Mouse (Mus musculus): ENCODE data around the gene Ext2.

The Ext2 gene

DNA sequence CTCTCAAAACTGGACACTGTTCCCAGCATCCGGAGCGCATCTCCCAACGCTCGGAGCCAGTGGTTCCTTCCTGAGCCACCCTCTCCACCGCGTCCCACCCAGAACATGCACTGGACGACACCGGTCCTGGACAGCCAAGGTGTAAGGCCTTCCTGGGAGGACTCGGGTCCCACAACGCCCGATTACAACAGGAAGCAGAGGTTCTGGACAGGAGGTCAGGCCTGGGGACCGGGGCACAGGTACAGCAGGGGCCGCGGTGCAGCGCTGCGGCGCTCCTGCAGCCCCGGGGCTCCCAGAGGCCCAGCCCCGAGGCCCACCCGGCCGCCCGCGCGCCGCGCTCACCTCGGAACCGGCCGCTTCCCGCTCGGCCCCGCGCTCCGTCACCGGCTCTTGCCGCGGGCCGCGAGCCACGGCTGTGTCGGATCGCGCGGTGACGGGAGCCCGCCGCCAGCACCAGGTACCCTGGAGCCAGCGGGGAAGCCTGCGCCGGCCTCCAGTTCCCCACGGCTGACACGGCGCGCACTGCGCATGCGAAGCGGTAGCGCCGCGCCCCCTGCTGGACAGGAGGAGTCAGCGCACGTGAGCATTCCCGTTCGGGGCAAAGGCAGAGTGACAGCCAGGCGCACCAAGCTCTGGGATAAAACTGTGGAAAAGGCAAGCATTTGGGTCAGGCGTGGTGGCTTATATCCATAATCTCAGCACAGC, at the start of gene Ext2:
Ext2 (minus strand) TSS at position 524 of the 705 bp plus-strand sequence.
- DNase-seq (ENCODE audit: extremely low spot score, low read depth, low spot score): peak; percentile 62

DNA sequence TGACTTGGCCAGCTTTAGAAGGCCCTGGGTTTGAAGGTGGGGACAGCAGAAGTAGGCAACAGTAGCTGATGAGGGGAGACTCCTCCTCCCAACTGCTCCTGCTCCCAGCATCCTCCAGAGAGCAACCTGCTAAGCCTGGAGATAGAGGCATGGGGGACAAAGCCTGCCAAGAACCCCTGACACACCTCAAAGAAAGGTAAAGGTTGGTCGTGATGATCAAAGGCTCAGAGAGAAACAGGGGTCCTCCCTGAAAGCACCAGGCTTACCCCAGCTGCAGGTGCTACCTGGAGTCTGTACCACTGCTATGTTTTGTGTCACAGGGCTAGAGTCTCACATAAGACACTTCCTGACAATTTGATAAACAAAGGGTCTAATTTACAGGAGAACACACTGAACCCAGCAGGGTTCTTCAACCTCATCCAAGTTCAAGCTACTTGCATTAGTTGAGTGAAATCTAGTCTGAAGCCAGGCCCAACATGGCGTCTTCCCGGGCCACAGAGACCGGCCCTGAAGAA, 49.1 kb upstream of the Ext2 start:
- DNase-seq (ENCODE audit: extremely low spot score, low read depth, low spot score): no peak

DNA sequence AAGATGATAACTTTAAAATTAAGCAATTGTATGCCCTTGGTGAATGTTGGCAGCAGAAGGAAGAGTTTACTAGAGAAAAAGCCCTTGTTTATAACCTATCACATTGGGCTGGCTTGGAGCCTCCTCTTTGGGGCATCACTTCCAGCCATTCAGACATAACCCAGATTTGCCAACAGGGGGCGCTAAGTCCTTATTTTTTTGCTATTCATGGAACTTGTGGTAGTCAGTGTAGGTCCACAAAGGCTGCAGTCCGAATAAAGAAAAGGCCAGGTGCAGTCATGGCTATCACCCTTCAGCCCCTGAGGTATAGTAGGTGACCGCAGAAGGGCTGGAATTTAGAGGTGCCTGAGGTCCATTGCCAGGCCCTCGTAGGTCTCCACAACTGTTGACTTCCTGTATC, 48.5 kb upstream of the Ext2 start:
- peak; percentile 52 for DNase-seq (ENCODE audit: extremely low spot score, low read depth, low spot score)

DNA sequence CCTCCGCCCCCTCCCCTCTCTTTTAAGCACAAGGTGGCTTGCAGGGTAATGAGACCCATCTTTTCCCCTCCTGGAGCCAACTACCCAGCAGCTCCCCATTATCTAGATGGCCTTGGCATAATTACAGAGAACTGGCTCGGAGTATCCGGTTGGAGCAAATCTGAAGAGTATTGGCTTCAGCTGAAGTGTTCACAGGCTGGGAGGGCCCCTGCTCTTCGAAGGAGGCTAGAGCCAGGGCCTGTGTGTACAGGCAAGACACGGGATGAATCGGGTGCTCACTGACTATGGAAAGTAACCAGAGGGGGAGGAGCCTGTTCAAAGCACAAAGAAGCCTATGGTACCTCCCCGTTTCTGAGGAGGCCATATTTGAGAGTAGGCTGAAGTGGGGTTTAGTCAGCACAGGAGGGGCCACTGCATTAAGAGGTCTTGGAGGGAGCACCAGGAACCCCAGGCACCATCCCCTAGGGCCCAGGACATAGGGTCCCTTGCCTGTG, 46.8 kb upstream of the Ext2 start, which contains the start of gene Accsl:
Accsl (minus strand) TSS at position 51 of the 494 bp plus-strand sequence.
- DNase-seq (ENCODE audit: extremely low spot score, low read depth, low spot score): no peak

DNA sequence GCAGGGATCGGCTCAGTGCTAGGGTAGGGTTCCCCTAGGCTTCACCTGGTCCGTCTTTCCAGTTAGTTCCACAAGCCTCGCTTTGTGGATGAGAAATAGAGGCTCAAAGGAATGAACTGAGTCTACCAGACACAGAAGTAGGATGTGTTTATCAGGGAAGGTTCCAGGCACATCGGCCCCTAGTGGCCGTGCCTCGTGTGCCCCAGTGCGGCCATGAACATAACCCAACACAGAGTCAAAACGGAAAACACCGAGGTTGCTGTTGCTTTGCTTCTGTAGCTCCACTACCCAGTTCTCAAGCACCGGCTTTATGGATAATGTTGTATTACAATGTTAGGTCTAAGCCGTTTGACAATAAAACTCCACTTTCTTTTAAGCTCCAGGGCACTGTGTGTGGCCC, 46.2 kb upstream of the Ext2 start:
- no peak for DNase-seq (ENCODE audit: extremely low spot score, low read depth, low spot score)

DNA sequence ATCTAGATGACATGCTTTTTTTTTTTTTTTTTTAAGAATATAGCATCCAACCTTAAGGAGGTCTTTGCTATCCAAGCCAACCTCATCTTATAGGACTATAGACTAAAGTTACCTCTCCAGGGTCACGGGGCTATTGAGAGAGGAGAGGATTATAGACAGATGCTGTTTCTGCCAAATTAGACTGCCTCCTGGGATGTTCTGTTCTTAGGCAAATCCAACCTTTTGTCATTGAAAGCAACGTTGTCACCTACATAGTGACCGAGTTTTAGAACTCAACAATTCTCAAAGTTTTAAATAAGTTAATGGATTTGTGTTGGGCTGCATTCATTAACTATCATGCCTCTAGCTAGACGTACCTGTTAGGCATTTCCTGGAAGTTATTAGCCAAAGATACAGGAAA, 40.9 kb upstream of the Ext2 start:
- DNase-seq (ENCODE audit: extremely low spot score, low read depth, low spot score): no peak

DNA sequence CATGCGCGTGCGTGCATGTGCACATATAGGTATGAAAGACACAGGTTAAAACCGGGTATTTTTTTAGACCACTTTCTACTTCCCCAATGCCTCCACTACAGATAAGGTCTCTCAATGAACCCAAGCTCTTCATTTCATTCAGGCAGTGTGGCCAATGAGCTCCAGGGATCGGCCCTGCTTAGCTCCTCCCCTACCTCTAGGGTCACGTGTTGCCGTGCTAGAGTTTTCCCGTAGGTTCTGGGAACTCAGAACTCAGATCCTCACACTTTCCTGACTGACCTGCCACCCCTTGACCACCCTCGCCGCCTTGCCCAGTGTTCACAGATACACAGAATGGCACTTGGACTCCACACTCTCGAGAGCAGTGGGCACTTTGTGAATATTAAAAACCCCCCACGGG, 36.5 kb upstream of the Ext2 start:
- no peak for DNase-seq (ENCODE audit: extremely low spot score, low read depth, low spot score)

DNA sequence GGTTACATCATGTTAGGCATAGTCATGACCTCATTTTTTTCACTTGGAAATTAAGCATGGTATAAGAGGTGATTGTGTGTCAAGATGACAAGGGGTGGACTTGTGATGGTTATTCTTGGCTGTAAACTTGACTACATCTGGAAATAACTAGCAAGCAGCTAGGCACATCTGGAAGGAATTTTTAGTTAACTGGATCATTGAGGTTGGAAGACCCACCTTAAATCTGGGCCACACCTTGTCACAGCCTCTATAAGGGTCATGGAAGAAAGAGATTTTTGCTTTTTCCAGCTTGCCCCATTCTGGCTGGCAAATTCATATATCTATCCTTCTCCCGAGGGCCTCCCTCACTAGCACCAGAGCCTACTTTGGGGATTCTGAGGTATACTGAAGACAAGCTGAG, 28.9 kb upstream of the Ext2 start:
- peak; percentile 47 for DNase-seq (ENCODE audit: extremely low spot score, low read depth, low spot score)

DNA sequence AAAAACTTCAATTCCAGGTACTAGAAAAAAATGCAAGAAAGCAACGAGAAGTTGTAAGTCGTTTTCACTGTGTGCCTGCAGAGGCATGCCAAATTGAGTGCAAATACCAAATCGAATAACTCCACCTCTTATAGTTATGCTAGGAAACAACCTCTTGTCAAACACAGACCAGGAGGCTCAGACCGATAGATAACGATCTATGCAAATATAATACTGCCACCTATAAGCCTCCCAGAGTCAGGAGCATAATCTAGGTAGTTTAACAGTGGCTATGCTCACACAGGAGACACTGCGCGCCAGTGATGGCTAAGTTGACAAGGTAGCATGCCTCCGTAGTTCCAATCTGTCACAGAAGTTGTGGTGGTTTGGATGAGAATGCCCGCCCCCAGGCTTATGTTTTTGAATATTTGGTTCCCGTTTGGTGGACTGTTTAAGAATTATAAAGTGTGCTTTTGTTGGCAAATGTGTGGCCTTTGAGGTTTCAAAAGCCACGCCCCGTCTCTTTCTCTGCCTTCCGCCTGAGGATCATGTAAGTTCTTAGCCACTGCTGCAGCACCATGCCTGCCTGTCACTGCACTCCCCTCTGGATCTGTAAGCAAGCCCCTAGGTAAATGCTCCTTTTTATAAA, 28.1 kb upstream of the Ext2 start:
- DNase-seq (ENCODE audit: extremely low spot score, low read depth, low spot score): no peak

DNA sequence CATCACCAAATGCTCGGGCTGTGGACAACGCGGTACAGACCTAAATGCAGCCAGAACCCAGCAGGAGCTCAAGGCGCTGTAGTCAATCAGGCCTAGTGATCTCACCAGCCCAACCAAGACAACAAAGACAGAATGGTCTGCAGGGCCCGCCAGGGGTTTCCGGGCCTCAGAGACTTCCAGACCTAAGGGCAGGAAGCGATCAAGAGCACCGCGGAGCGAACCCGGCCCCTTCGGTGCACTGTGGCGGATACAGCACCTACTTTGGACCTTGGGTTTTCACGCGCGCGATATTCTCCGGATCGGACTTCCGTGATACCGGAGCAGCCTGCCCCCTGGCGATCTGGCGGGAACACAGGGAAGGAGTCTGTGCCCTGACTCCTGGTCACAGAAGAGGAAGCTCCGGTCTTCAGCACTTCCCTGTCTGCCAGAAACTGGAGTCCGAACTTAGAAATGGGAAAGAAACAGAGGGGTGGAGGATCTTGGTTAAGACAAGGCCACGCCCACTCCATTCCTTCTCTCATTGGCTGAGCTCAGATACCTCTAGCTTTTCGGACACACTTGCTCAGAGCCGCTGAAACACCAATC, 27.2 kb upstream of the Ext2 start, which contains the start of gene Accs:
Accs (minus strand) TSS at position 439 of the 585 bp plus-strand sequence.
- DNase-seq (ENCODE audit: extremely low spot score, low read depth, low spot score): peak; percentile 63

DNA sequence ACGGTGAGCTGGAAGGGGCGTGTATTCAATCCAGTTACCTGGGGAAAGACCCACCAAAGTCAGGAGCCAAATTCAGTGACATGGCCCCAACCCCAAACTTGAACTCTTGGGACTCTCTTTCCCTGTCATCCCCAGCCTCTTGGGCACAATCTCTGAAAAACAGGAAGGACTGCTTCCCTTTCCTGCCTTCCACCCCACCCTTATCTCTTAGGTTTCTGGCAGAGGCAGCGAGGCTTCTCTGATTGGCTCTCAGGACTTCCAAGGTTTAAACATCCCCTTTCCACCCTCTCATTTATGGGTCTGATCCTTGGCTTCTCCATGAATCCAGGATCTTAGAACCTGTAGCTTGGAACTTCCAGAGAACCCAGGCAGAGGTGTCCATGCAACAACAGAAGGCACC, 19.0 kb upstream of the Ext2 start:
- DNase-seq (ENCODE audit: extremely low spot score, low read depth, low spot score): no peak

DNA sequence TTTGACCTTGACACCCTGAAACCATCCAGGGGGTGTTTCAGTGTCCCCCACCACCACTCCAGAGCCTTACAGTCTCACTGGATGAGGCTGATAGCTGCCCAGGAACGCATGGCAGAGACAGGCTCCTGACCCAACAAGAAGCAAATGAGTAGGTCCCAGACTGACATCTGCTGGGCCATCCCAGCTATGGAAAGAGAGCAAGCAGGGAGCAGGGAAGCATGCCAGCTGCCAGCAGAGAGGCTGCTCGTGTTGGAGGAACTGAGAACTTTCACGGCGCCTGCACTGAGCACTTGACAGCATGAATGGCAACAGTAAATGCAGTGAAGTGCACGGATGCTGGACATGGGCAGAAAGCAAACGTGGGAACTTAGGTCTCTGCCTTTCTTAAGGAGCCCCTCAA, 17.7 kb upstream of the Ext2 start:
- no peak for DNase-seq (ENCODE audit: extremely low spot score, low read depth, low spot score)

DNA sequence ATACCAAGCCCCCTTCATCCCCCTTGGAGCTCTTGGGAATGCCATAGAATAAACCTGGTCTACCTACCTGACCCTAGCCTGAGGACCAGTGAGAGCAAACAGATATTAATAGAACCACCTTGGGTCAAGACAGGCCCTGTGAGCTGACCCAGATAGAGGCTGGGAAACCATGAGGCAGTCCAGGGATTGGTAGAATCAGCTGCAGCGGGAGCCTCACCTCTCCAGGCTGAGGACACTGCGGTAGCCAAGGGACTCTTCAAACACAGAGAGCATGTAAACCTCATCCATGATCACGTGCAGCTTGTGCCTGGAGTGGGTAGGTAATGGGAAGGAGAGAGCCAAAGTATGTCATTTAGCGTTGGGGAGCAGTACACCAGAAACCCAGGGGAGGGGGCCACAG, 16.6 kb upstream of the Ext2 start:
- no peak for DNase-seq (ENCODE audit: extremely low spot score, low read depth, low spot score)

DNA sequence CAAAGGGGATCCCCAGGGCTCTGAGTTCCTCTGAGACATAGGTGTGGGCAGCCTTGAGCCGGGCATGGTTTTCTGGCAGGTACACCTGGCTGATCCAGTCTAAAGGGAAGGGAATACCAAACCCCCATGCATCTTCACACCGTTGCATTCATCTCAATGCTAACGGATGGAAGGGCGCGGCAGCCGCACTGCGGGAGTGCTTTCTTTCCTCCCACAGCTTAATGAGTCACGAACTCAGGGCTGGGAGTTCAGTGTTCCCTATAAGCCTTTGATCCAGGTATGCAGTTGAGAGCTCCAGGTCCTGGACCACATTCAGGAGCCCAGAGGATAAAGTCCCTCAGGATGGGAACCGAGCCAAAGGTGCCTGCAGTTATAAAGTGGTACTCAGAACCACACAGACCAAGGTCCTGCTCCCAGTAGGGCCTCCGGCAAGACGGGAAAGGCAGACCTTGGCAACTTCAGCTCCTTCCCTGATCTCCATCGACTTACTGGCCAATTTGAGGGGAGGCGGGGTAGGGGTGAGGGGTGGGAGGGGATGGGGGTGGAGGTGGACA, 13.9 kb upstream of the Ext2 start:
- DNase-seq (ENCODE audit: extremely low spot score, low read depth, low spot score): no peak

DNA sequence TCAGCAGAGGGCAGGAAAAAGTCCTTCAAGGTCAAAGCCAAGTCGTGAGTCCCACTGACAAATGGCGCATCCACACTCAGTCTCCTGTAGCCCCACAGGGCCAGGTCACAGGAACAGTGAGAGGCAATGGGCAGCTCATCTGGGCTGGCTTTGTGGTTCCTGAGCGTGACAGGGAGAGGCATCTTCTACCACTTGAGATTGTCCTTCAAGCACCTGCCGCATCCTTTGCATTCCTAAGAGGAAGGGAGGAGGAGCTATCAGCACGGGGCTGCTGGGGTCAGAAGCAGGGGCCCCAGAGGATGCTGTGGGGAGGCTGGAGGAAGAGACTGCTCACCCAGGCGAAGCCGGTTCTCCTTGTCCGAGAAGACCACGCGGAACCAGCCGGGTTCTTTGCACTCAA, 13.2 kb upstream of the Ext2 start:
- no peak for DNase-seq (ENCODE audit: extremely low spot score, low read depth, low spot score)

DNA sequence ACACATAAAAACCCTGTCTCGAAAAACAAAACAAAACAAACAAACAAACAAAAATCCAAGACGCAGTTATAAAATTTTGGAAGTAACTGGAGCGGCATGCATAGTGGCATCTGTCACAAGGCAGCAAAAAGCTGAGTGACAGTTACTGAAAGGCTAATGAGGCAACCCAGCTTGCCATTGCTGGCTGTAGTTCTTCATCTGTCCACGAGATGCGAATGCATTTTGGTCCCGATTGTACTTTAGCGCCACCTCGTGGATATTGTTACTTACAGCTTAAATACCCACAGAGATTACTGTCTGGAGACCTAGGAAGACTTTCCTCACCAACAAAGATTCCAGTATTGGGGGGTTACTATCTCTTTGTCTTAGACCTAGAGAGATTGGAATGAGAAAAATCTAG, 1.2 kb upstream of the Ext2 start:
- DNase-seq (ENCODE audit: extremely low spot score, low read depth, low spot score): peak; percentile 97

DNA sequence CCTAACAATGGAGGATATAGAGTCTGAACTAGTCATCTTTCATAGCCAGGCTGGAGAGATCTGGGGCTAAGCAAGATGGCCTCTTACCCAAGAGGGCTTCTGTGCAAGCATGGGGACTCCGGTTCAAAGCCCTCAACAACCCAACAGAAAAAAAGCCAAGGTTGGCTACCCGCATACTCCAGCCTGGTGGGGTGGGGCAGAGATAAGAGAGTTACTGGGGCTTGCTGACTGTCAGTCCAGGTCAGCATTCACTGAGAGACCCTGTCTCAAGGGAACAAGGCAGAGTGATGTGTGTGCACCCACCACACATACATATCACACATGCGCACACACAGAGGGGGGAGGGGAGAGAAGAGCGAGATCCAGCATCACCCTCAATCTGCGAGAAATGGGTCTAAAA, 4.6 kb downstream of the Ext2 start:
- DNase-seq (ENCODE audit: extremely low spot score, low read depth, low spot score): no peak

DNA sequence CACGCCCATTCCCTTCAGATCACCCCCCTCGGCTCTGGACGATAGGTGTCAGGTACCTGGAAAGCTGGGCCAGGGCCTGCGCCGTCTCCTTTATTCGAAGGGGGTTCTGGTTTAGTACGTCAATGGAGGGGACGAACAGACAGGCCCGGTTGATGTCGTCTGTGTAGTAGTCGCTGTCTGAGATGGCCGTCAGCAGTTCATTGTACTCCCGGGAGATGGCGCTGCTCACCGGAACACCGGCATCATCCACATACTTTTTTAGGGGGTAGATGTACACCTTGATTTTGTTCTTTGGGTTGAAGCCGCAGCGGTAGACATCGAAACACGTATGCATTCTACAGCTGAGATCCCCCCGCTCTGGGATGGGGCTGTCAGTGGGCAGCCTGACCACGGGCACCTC, 9.0 kb downstream of the Ext2 start:
- DNase-seq (ENCODE audit: extremely low spot score, low read depth, low spot score): no peak

DNA sequence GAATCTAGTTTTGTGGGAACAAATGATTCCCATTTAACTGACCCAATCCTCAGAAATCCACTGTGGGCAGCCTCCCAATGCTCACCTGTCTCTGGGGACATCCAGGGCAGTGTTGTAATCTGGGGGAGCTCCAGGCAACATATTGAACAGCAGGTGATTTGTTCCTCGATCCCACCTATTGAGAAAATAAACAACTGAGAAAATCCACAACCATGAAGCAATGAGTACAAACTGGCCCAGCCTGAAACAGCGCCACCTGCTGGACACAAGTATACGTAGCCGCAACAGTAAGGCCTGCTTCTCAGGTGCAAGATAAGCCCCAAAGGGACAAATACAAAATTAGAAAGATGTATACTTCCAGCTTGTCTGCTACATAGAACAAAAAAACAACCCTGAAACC, 10.6 kb downstream of the Ext2 start:
- no peak for DNase-seq (ENCODE audit: extremely low spot score, low read depth, low spot score)

DNA sequence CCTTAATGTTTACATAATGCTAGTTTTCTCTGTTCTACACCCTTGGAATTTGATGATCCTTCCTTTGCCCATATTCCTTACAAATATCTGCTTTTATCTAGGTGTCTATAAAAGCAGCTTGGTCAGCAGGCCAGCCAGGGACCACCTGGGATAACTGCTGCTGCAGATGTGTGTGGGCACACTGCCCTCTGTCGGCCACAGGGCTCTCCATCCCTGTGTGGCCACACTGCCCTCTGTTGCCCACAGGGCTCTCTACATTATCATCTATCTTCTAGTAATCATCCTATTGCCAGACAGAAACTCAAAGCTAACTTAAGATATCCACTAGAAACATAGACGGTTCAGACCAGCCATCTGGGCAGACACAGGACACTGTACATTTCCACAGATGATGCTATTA, 12.4 kb downstream of the Ext2 start:
- DNase-seq (ENCODE audit: extremely low spot score, low read depth, low spot score): no peak

DNA sequence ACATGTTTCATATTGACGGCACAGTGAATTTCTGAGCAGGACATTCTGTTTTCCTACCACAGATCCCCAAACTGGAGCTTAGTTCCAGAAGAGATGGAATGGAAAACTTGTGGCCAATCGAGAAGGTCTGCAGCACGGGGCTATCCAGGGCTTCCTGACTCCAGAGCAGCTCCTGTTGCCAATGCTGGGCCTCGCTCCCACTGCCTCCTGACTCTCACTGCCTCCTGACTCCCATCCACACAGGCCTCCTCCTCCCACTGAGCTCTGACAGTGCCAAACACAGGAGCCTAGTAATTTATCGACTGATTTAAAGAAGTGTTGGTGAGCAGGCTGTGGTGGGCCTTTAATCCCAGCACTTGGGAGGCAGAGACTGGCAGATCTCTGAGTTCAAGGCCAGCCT, 14.3 kb downstream of the Ext2 start:
- DNase-seq (ENCODE audit: extremely low spot score, low read depth, low spot score): no peak

DNA sequence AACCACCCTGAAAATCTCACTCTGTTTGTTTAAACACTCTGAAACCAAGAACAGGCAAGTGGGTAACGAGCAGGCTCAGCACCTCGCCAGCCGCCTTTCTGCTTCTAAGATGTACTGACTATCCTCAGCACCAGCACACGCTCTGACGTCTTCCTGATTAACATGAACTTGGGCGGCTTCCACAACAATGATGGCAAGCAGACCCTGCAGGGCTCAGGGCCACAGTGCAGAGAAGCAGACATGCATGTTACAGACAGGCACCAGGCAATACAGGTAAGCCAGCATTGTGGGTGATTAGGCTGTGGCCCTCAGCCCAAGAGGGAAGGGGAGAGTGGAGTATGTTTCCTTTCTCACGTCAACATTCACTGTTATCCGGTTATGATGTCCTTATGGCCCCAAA, 14.9 kb downstream of the Ext2 start:
- no peak for DNase-seq (ENCODE audit: extremely low spot score, low read depth, low spot score)
